Mouse (Mus musculus) cerebellum, adult 2 months (tissue): ENCODE results near the gene Snx8.

Experiments
- CTCF ChIP-seq: fragments of 200-500 bp; IDR thresholded peaks from 2 replicates; pipeline ENCODE4 v1.5.1; 2011; ENCODE audit warnings: low read depth, mild to moderate bottlenecking, control low read depth, low read length, moderate library complexity, borderline replicate concordance; ENCODE audit not compliant: insufficient read depth
- POLR2A ChIP-seq: fragments of 200-500 bp; IDR thresholded peaks from 2 replicates; pipeline ENCODE4 v1.6.1; 2011; ENCODE audit warnings: low read length, control low read depth, borderline replicate concordance; ENCODE audit not compliant: insufficient read depth

- no peak for TF ChIP-seq CTCF
- no peak for TF ChIP-seq POLR2A
Measured at GRCm38 (mm10) chr5:140375249-140375829, 13.7 kb downstream of the Snx8 start.
